Mouse (Mus musculus): Measurements from ENCODE around the gene Adgrl2.

The Adgrl2 gene

DNA sequence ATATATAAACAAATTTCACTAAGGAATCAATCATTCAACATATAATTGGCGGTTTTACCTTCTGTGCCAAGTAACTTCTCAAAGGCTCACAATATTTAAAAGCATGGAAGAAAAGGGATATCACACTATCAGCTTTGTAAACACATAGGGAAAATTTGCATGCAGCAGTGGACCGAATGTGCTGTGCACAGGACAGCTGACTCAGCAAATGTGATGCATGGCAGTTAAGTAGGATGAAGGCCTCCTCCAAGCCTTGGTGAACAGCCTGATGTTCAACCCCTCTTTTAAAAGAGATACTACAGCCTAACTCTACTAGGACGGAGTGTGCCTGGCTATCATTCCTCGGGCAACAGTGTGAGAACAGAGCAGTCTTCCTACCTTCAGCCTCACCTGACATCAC, 105.2 kb downstream of the Adgrl2 start:
- DNase-seq (ENCODE audit: low spot score in 2 of 2), result no peak

DNA sequence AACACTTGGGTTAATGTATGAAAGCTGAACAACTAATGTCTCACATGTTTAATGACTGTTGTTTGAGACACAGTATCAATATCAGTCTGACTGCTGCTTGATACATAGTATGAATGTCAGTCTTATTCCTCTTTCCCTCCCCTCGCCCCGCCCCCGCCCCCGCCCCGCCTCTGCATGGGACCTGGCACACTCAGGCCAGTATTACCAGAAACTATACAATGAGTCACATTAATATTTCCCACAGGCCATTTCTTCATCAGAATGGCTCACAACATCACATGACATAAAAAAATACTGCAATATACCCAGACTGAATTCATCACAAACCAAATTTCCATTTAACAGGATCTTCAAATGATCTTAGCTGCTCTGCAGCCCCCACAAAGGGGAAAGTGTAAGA, 108.9 kb downstream of the Adgrl2 start:
- no peak for DNase-seq (ENCODE audit: low spot score in 2 of 2)

DNA sequence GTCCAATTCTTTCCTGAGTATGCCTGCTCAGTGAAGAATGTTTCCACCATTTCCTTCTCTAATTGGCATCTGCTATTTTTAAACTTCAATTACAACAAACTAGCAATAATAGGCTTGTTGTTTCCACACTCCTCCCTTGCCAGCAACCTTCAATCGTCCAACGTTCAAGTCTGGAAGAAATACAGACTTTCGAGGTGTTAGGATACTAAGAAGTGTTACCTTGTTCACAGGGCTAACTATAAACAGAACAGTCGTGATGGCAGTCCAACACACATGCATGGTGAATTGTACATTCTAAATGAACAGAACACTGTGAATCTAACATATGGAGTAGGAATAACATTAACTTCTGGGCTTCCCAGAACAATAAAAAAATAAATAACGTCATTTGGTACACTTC, 117.8 kb downstream of the Adgrl2 start:
- no peak for DNase-seq (ENCODE audit: low spot score in 2 of 2)

DNA sequence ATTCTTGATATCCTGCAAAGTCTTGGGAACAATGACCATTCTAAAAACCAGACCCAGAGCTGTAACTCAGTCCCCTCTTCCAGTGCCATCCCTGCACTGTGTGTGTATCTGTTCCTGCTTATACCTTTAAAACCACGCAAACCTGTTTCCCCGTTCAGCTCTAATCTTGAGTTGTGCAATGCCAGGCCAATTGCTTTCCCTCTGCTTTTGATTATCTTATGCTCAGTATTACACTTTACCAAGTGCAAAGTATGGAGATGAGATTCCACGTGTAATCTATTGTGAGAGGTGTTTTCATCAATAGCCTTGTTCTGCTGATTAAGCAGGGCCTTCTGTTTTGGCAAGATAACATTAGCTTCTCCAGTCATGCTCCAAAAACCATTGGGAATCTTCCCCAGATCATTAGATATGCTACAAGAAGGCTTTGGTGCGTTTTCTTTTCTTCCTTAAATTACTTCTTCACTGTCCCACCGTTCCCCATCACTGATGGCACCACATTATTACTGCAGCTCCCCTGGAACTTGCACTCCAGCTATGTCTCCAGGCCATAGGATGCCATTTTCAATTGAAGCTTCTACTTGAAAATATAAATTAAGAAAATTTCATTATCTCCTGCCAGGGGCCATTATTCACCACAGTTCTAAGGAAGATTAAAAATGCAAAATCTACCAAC, 118.4 kb downstream of the Adgrl2 start:
- DNase-seq (ENCODE audit: low spot score in 2 of 2), result no peak

DNA sequence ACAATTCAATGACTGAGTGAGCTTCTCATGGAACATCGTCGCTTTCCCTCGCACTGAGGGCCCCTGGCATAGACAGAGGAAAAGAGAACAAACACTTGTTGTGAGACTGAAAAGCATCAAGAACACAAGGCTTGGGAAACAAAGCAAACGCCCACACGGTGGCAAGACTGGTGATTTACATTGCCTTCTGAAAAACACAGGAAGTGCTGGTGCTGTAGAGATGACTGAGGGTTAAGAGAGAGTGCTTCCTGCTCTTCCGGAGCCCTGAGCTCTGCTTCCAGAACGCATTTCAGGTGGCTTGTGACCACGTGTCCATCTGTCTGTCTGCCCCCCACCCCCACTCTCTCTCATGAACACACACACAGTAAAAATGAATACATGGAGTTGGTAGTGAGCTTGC, 122.7 kb downstream of the Adgrl2 start:
- no peak for DNase-seq (ENCODE audit: low spot score in 2 of 2)

DNA sequence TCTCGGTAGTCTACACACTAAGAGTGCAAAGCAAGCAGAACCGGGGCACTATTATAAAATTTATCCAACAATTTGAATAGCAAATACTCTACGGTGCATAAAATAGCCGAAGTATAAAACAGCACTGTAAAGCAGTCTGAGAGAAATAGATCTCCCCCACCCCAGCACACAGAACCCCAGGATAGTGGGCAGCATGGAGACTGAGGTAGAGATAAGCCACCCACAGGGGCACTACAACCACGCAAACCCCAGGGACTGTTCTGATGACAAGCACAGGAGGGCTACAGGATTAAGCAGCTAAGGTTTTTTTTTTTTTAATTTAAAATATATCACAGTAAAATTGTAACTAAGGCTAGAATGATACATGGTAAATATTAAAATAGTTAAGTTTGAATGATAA, 123.7 kb downstream of the Adgrl2 start:
- no peak for DNase-seq (ENCODE audit: low spot score in 2 of 2)

DNA sequence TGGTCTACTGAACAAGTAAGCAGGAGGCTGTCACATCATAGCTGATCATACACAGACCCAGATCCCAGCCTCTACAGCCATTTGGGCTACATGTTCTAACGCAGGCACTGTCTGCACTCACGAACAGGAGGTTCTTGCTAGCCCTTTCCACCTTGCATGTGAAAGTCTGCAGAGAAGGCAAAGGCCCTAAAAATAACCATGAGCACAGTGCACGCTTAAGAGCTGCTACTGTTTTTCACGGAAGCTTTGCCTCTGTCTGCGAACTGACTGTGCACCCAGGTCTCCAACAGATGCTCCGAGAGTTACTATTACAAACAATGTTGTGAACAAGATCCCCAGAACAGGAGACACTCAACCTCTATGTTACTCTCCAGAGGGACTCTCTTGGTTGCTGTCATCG, 124.3 kb downstream of the Adgrl2 start:
- no peak for DNase-seq (ENCODE audit: low spot score in 2 of 2)

DNA sequence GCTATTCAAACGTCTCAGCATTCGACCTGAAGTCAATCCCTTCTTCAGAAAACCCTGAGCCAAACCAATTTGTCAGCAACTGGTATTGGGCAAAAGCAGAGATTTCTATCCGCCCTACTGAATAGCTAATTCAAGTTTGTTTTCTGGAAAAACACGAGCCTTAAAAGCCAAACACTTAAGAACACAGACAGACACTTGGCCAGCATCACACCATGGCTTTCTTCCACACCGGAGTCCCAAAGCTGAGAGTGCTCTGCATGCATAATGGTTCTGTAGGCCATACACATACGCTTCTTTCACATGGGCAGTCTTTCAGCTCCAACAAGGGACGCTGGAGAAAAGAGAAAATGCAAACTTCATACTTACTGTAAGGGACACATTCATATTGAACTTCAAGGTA, 125.1 kb downstream of the Adgrl2 start:
- DNase-seq (ENCODE audit: low spot score in 2 of 2), result no peak

DNA sequence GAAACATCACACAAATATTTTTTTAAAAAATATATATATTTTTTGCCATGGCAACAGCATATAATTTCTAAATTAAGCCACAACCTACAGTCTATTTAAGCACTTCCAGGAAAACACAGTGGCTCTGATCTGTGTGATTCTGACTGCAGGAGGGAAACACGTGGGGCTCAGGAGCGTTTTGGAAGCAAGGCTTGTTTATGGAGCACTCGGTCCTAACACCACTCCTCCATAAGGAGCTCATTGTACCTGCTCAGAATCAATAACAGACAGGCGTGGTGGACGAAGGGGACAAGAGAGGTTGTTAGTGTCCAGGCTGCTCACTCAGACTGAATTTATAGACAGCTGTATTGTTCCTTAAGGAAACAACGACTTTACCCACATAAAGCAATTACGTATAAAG, 128.5 kb downstream of the Adgrl2 start:
- no peak for DNase-seq (ENCODE audit: low spot score in 2 of 2)

DNA sequence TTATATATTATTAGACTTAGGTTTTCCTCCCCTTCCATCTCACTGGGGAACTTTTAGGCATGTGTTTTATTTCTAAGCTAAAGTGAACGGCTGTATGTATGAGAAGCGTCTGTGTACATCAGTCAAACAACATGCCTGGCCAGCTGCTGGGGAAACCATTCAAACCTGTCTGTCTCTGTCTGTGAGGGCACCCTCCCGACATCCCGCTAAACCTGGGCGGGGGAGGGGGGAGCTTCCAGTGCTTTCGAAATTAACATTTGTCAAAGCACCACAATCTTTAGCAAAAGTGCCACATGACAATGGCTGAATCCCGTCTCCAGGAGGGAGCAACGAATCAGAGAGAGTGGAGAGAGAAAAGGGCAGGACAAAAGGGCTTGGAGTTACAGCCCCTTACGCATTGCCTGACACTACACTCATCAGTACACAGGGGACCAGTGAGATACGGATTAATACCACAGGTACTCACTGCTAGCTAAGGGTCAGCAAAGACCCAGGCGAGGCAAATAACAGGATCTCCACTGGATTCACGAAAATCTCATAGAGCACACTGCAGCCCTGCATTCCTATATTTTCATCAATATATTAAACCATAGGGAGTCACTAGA, 135.9 kb downstream of the Adgrl2 start:
- DNase-seq (ENCODE audit: low spot score in 2 of 2), result no peak

DNA sequence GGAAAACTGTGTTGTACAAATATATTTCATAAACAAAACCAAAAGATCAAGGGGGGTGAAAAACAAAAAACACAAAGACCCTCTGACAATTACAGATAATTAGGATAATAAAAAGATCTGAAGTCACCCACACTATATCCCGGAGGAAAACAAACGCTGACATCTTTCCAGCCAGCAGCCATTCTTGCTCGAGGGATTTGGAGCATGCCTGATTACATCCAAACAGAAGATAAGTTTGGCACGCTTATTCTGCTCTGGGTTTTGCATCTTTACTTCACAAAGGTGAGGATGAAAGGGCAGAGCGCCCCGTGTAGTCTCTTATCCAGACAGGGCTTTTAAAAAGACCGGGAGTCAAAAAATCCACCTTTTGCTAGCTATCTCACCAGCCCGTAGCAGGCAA, 137.0 kb downstream of the Adgrl2 start:
- no peak for DNase-seq (ENCODE audit: low spot score in 2 of 2)

DNA sequence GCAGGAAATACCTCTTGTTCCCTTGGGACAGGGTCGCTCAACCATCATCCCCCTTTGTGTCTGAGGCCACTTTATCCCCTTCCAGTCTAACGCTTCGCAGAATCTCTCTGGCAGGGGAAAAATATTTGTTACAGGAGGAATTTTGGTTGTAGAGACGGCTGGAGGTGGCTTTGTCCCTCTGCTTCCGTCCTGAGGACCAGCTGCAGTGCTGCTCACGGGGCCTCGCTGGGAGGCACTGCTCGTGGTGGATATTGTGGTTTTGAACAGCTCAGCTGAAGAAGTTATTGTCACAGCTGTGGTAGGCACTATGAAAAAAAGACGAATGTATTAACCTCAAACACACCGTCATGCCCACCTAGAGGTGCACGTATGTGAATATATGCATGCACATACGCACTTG, 137.8 kb downstream of the Adgrl2 start:
- no peak for DNase-seq (ENCODE audit: low spot score in 2 of 2)

DNA sequence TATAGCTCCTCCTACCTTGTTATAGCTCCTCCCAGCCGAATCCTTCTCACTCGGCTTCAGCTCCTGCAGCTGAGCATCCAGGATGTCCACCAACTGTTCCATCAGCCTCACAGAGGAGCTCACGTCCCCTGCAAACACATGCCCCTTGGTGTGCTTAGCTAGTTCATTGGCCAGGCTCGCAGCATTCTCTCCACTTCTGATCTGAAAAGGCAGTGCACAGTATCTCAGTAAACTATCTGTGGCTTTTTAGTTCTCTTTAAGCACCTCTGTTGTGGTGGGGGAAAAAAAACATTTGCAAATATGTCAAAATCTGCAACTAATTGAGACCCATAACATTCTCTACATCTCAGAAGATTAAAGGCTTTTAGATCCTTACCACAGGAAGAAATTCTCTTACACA, 139.5 kb downstream of the Adgrl2 start:
- no peak for DNase-seq (ENCODE audit: low spot score in 2 of 2)

DNA sequence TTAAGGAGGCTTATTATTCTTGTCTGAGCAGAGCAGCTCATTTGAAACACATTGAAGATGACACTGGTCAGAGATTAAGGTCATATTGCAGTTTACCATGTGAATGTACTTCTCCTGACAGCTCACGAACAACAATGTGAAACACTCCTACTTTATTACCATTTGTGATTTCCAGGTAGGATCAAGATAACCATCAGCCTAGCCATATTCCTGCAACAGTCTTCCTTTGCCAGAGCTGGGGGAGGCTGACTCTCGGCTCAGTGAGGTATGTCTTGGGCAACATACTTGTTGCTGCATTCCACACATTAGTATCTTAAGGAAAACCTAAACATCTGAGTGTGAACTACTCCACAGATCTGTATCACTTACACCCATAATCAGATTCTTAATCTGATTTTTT, 142.0 kb downstream of the Adgrl2 start:
- no peak for DNase-seq (ENCODE audit: low spot score in 2 of 2)

DNA sequence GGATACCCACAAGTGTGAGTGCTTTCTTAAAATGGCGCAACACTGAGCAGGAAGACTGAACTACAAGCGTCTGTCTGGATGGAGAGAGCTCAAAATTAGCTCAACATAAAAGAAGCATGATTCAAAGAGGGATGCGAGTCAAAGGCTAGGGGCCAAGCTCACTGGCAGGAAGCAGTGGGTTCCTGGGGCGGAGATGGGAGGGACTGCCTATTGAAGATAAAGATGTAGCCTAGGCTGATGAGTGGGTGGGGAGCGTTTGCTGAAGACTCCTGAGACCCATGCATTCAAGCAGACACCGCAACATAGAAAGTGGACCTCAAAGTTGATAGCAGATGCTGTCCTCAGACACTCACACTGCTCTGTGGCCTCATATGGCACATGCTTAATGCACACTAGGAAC, 146.2 kb downstream of the Adgrl2 start:
- DNase-seq (ENCODE audit: low spot score in 2 of 2), result no peak

DNA sequence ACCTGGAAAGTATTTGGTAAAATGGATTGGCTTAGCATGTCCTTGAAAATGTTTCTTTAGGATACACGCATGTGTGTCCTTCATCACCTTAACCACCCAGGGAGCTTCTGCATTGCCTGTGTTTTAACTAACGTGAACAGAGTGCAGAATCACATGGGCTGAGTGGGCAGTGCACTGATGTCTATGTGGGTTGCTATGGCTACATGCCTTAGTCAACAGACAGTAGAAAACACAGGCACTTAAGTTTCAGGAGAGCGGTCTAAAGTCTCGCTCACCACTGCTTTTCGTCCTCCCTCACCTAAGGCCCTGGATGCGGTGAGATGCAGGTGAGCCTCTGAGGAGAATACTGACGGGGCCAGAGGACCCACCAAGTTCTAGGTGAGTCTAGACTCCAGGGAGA, 147.8 kb downstream of the Adgrl2 start:
- no peak for DNase-seq (ENCODE audit: low spot score in 2 of 2)

DNA sequence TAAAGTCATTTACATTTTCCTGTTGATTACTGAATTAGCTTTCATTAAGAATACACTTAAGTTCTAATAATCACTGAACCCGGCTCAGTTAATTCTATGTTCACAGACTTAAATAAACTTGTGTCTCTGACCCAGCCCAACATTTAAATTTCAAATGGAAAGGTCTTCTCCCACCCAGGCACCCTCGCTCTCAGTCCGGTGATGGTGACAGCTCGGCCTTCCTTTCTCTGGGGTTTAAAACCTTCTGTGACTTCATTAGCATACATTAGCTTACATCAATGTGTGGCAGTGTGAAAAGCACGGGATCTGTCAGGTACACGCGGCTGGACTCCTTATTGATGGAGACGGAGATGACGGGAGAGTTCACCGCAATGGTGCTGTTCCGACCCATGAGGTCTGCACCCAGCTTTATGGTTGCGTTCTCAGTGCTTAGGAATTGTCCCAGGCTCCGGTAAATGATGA, 151.5 kb downstream of the Adgrl2 start:
- no peak for DNase-seq (ENCODE audit: low spot score in 2 of 2)

DNA sequence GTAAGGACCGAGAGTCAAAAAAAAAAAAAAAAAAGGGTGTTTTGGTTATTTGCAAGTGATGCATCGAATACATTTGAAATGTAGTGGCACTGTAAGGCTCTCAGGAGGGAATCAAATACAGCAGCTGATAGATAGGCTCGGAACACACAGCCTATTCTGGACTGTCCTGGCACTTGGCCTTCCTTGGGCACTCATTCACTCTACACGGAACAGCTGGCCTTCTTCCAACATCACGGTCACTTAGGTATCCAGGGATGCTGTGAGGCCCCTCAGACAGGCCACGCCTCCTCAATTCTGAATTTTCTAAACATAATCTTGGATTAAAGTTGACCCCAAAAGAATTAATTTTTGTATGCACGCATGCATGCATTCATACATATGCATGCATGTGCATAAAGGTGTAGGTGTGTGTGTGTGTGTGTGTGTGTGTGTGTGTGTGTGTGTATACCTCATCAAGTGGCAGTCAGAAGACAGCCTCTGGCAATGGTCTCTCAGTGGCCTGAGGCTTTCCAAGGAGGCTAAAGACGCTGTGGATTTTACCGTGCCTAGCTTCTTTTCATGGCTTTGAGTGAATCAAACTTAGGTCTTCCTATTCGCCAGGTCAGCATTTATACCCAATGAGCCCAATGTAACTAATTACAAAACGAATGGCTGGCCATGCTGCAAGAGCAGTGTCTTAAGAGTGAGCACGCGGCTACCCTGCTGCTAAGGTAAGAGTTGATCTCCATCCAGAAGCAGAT, 152.1 kb downstream of the Adgrl2 start:
- DNase-seq (ENCODE audit: low spot score in 2 of 2), result no peak

DNA sequence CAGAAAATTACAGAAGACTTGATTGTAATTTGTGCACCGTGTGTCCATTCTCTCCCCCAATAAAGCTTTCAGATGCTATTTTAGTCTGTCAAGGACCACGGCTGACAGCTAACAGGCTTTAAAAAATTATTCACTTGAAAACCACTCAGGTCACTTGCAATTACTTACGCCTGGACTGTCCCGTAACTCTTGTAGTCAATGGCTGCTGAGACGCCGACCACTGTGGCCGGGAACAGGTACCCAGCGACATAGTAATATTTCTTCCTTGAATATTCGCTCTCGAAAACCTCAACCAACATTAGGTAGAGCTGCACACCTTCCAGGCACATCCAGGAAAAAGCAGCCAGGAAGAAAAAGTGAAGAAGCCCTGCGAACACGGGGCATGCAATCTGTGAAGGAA, 155.2 kb downstream of the Adgrl2 start:
- DNase-seq (ENCODE audit: low spot score in 2 of 2), result no peak

DNA sequence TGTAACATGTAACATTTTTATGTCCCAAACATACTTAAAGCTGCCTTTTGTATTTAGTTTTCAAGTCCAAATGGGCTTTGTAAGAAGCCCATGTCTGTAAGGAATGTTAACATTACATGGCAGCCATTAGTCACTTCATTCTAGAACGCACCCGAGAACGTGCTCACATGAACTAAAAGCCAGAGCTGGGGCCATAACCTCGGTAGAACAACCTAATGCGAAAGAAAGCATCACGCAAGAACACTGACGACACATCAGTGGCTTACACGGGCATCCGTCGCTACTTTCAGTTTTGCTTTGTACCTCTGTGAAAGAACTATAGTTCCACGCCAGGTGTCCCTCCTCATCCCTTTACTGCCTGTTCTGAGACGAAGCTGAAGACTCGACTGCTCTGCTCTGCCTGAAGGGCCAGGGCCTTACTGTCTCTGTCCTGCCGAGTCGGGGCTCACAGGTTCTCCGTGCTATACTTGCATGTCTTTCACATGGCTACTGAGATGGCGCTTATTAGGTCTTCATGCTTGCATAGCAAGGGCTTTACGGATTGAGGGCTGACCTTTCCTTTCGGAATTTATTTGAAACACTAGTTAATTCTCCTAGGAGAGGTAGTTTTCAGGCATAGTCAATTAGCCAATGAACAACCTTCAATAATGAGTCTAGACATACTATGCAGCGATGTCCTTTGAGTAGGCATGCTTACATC, 157.1 kb downstream of the Adgrl2 start:
- no peak for DNase-seq (ENCODE audit: low spot score in 2 of 2)

DNA sequence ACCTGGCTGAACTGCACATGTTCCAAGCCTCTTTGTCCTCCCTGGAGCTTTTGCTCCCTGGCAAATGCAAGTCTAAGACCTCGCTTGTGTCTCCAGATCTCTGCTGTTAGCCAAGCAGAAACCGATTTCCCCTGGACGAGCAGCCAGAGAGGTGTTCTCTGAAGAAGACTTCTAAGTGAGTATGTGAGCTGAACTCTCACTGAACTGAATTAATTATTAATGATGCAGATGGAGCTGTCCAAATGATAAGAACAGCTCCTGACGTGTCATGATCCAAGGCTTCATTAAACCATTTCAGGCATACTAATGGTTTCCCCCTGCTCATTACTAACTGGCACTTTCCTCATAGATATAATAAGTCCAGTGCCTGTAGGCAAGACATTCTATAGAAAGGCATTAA, 158.4 kb downstream of the Adgrl2 start:
- no peak for DNase-seq (ENCODE audit: low spot score in 2 of 2)

DNA sequence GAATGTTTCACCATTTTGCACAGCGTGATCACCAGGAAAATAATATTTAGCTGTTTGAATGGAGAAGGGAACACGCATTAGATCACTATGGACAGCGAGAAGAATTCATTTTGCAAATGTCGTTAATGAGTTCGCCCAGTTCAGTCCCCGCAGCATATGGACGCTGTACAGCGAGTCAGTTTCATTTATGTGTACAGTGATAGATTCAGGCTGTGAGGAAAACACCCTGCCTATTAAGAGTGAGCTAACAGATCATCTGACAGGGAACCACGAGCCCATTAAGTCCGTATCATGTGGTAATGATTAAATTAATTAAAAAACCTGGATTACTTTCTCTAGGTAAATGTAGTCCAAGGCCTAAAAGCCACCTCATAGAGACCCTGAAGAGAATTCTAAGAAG, 161.8 kb downstream of the Adgrl2 start:
- DNase-seq (ENCODE audit: low spot score in 2 of 2), result no peak

DNA sequence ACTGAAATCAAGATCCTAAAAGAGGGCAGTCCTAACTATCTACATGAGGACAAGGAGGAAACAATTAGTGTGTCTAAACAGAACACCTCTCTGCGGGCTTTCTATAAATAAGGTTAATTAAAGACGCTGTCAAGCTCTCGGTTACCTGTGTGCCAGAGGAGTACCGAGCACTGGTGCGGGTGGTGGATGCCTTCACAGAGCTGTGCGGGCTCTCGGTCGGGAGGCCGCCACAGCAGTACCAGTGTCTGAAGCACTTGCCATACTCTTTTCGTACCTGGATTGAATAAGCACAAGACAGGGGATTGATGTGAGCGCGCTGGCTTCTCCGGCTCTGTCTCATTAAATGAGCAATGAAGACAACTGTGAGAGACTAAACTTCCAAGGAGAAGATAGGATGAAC, 166.8 kb downstream of the Adgrl2 start:
- DNase-seq (ENCODE audit: low spot score in 2 of 2), result no peak

Data from urinary bladder, postnatal 36 days (tissue).